Mouse (Mus musculus) neutrophil, adult 83 days (primary cell): ENCODE measurements around the gene Col4a3bp. TPM values are rescaled to one million over a fixed set of nuclear protein-coding genes. Genes with fewer than 3 reads are reported as not detected.

Experiments used
- total RNA-seq, 2 experiments: library from RNA; stranded (reverse); gene quantifications; one replicate each; pipeline ENCODE4 v1.2.4; 2023

Col4a3bp gene
- 10 to 100 TPM; 65.6 to 66.1 TPM for total RNA-seq

DNA sequence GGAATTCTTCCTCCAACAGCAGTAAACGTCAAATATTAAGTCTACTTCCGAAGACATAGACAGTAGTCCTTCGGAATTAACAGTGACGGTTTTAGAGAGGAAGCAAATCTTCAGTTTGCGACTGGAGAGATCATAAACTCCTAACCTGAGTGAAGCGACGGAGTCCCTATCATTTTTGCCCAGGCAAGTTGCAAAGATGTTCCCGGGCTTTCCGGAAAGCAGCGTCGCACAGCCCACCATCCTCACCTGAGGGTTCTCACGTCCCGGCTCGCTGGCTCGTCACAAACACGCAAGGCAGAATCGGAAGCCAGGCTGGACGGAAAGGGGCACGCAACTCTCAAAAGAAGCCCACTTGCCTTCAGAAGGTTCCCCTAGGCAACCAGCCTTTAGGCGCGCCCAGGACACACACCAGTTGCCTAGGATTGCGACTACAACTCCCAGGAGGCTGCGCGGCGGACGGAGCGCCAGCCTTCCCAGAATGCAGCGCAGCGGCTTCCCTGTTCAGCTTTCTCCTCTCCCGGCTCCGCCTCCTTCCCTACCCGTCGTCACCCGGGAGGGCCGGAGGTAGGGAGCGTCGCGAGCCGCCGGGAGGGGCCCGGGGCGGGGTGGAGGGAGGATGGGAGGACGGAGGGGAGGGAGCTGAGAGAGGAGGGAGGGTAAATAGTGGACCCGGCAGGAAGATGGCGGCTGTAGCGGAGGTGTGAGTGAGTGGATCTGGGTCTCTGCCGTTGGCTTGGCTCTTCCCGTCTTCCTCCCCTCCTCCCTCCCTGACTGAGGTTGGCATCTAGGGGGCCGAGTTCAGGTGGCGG lies at the start of gene Col4a3bp, which contains the start of gene Polk:
TSS of gene Col4a3bp (plus strand) at position 538 of the 809 bp plus-strand sequence.
TSS of gene Polk (minus strand) at position 499 of the 809 bp plus-strand sequence.

DNA sequence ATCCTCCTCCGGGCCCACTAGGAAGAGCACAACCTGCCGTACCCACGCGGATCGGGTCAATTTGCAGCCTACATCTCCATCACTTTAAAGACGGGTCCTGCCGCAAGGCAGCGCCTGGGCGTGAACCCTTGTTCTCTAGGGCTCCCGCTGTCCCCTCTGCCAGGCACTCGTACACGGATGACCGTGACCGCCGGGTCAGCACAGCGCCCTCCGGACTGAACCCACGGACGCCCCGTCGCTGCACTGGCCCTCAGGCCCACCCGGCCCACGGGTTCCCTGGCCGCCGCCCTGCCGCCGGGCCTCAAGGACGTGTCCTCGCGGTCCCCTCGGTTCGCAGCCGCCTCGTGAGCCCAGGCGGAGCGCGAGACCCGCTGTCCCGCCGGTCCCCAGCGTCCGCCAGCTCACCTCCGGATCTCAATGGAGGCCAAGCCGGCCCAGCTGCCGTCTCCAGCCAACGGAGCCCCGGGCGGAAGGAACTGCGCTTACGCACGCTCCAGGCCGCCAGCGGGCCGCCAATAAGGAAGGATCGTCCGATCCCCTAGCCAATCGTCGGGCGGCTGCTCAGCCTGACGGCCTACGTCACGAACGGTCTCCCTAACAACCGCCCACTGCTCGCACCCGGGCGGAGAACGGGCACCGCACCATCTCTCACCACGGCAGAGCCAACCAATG lies 128.1 kb downstream of the Col4a3bp start, which contains the start of gene Hmgcr:
TSS of gene Hmgcr (minus strand) at position 531 of the 672 bp plus-strand sequence.

Other genes starting within 250 kb of the Col4a3bp start
- 10 to 100 TPM; 13.8 to 17.1 TPM for gene Poc5, start 154.3 kb upstream of the Col4a3bp start, total RNA-seq
- gene Ankdd1b, start 71.4 kb upstream of the Col4a3bp start, total RNA-seq, result under 1 TPM in 1 of 2 experiments, not detected in 1; 0.13 TPM
- gene Gm17622, start 51.9 kb upstream of the Col4a3bp start, total RNA-seq, result not detected
- gene Polk, start within 50 bp of the Col4a3bp start, total RNA-seq, result 1 to 10 TPM; 5.3 to 5.6 TPM
- gene Hmgcr, start 128.3 kb downstream of the Col4a3bp start, total RNA-seq, result 10 to 100 TPM; 85.2 to 88.2 TPM
- gene Ankrd31, start 205.7 kb downstream of the Col4a3bp start, total RNA-seq, result not detected